Mouse (Mus musculus) heart, embryonic 13.5 days (tissue): ENCODE measurements around the gene Ssh3. TPM values are rescaled to one million over a fixed set of nuclear protein-coding genes. Genes with fewer than 3 reads are reported as not detected.

Experiments used
- ATAC-seq: fragments of 200-750 bp; cut with Nextera tagmentation; 2 replicates; pipeline ENCODE4 v1.8.0; 2017; ENCODE audit warnings: moderate TSS enrichment; ENCODE audit not compliant: insufficient number of reproducible peaks, low FRiP score, low TSS enrichment; ENCODE audit errors: extremely low read depth
- H3K27ac ChIP-seq: fragments of 300-500 bp; sonication (generic); replicated peaks from 2 replicates; pipeline ENCODE4 v1.5.1; 2015; ENCODE audit warnings: moderate library complexity, mild to moderate bottlenecking, inconsistent platforms
- H3K27me3 ChIP-seq: fragments of 300-500 bp; sonication (generic); replicated peaks from 2 replicates; pipeline ENCODE4 v1.6.1; 2015; ENCODE audit warnings: mild to moderate bottlenecking, inconsistent platforms
- H3K36me3 ChIP-seq: fragments of 300-500 bp; sonication (generic); 2 replicates; pipeline ENCODE4 v1.6.1; 2015; ENCODE audit warnings: mild to moderate bottlenecking, inconsistent platforms
- H3K4me1 ChIP-seq: fragments of 300-500 bp; sonication (generic); 2 replicates; pipeline ENCODE4 v1.6.1; 2015; ENCODE audit warnings: inconsistent platforms
- H3K4me2 ChIP-seq: fragments of 300-500 bp; sonication (generic); 2 replicates; pipeline ENCODE4 v1.6.1; 2015; ENCODE audit warnings: inconsistent platforms, mild to moderate bottlenecking, moderate library complexity
- H3K4me3 ChIP-seq: fragments of 300-500 bp; sonication (generic); 2 replicates; pipeline ENCODE4 v1.5.1; 2015; ENCODE audit warnings: moderate library complexity, mild to moderate bottlenecking, inconsistent platforms
- H3K9ac ChIP-seq: fragments of 300-500 bp; sonication (generic); 2 replicates; pipeline ENCODE4 v1.6.1; 2015; ENCODE audit warnings: inconsistent platforms, mild to moderate bottlenecking, moderate library complexity
- H3K9me3 ChIP-seq: fragments of 300-500 bp; sonication (generic); 2 replicates; pipeline ENCODE4 v1.6.1; 2016; ENCODE audit warnings: inconsistent platforms
- WGBS: fragments of 180-500 bp; shearing (Covaris S2); methylation state at CpG from one replicate; pipeline ENCODE4 v1.1.7; 2015; ENCODE audit warnings: mixed read lengths; 5-methylcytosine and 5-hydroxymethylcytosine counted together
- polyA plus RNA-seq: library from polyadenylated mRNA; unstranded; fragments of >200 nt; fragmentation: Nextera tagmentation; extraction: Ambion mirVana; gene quantifications from 2 replicates; pipeline ENCODE4 v1.2.1, GENCODE M21; 2015

Gene Ssh3
- polyA plus RNA-seq, 1 experiment from 2014 or later, result 5.0 TPM

- Histone ChIP-seq H3K27me3 (peaks cover 70% of the 10 kb centered on the region), H3K36me3 (no peaks in the 10 kb centered on the region), H3K9me3 (no peaks in the 10 kb centered on the region), H3K9ac (no peak overlapping the region; the same call in 1 of the 2 replicates), H3K27ac (no peak overlapping the region), H3K4me3 (no peak overlapping the region), H3K4me1 (peaks cover 41% of the 10 kb centered on the region), H3K4me2 (no peak overlapping the region)
- WGBS, result 72% methylated on average over 11 of the region's 11 CpGs
- ATAC-seq, result no peak
These were observed 46.8 kb downstream of the Ssh3 start for GRCm38 (mm10) chr19:4222165-4222564.

GRCm38 (mm10) chr19:4220957-4221743 lies 47.8 kb downstream of the Ssh3 start:
- peaks cover 74% of the 10 kb centered on the region for H3K27me3 ChIP-seq
- no peaks in the 10 kb centered on the region for H3K9me3 ChIP-seq
- H3K4me3 ChIP-seq, result no peak overlapping the region
- H3K27ac ChIP-seq, result peak overlapping the region; percentile 54
- peaks cover 51% of the 10 kb centered on the region for H3K4me1 ChIP-seq
- peak overlapping the region; percentile 50 for H3K9ac ChIP-seq
- WGBS, result 33% methylated on average over 14 of the region's 14 CpGs
- H3K4me2 ChIP-seq, result peak overlapping the region; percentile 40
- ATAC-seq, result peak; percentile 29; the same call in 1 of the 2 replicates
- H3K36me3 ChIP-seq, result no peaks in the 10 kb centered on the region

GRCm38 (mm10) chr19:4220416-4220815 lies 48.6 kb downstream of the Ssh3 start:
- Histone ChIP-seq H3K27ac (peak overlapping the region; percentile 8; the same call in 1 of the 2 replicates), H3K9me3 (no peaks in the 10 kb centered on the region), H3K4me3 (no peak overlapping the region), H3K36me3 (no peaks in the 10 kb centered on the region), H3K4me2 (peak overlapping the region; percentile 40; the same call in 1 of the 2 replicates), H3K9ac (peak overlapping the region; percentile 50), H3K27me3 (peaks cover 76% of the 10 kb centered on the region), H3K4me1 (peaks cover 57% of the 10 kb centered on the region)
- 30% methylated on average over 3 of the region's 4 CpGs for WGBS
- no peak for ATAC-seq

GRCm38 (mm10) chr19:4219943-4220342 lies 49.0 kb downstream of the Ssh3 start:
- no peak for ATAC-seq
- Histone ChIP-seq H3K9me3 (no peaks in the 10 kb centered on the region), H3K9ac (0 out of 2 replicates have a peak overlapping the region, but pooled peaks have one; percentile 50), H3K4me3 (no peak overlapping the region), H3K4me1 (peaks cover 61% of the 10 kb centered on the region), H3K4me2 (no peak overlapping the region), H3K27me3 (peaks cover 81% of the 10 kb centered on the region), H3K27ac (no peak overlapping the region), H3K36me3 (no peaks in the 10 kb centered on the region)
- 77% methylated on average over 6 of the region's 6 CpGs for WGBS

GRCm38 (mm10) chr19:4218784-4219183 lies 50.2 kb downstream of the Ssh3 start:
- no peak for ATAC-seq
- Histone ChIP-seq H3K9ac (no peak overlapping the region), H3K9me3 (no peaks in the 10 kb centered on the region), H3K4me3 (no peak overlapping the region), H3K36me3 (no peaks in the 10 kb centered on the region), H3K4me2 (no peak overlapping the region), H3K27ac (no peak overlapping the region), H3K27me3 (peaks cover 86% of the 10 kb centered on the region), H3K4me1 (peaks cover 73% of the 10 kb centered on the region)
- WGBS, result 60% methylated on average over 1 of the region's 1 CpGs

- WGBS, result 70% methylated on average over 4 of the region's 11 CpGs
These were observed 50.7 kb downstream of the Ssh3 start for GRCm38 (mm10) chr19:4218293-4218692.

GRCm38 (mm10) chr19:4217855-4218254 lies 51.1 kb downstream of the Ssh3 start:
- Histone ChIP-seq H3K27ac (no peak overlapping the region), H3K4me2 (no peak overlapping the region), H3K36me3 (no peaks in the 10 kb centered on the region), H3K9me3 (no peaks in the 10 kb centered on the region), H3K4me1 (peaks cover 82% of the 10 kb centered on the region), H3K4me3 (no peak overlapping the region), H3K27me3 (peaks cover 90% of the 10 kb centered on the region), H3K9ac (0 out of 2 replicates have a peak overlapping the region, but pooled peaks have one; percentile 38)
- 41% methylated on average over 3 of the region's 3 CpGs for WGBS
- no peak for ATAC-seq

More at GRCm38 (mm10) chr19:4218293-4218692, 50.7 kb downstream of the Ssh3 start:
- H3K27ac ChIP-seq, result no peak overlapping the region
- no peaks in the 10 kb centered on the region for H3K9me3 ChIP-seq
- no peaks in the 10 kb centered on the region for H3K36me3 ChIP-seq
- no peak overlapping the region for H3K4me2 ChIP-seq
- no peak for ATAC-seq
- peaks cover 89% of the 10 kb centered on the region for H3K27me3 ChIP-seq
- H3K9ac ChIP-seq, result 0 out of 2 replicates have a peak overlapping the region, but pooled peaks have one; percentile 38
- peaks cover 78% of the 10 kb centered on the region for H3K4me1 ChIP-seq
- no peak overlapping the region for H3K4me3 ChIP-seq

GRCm38 (mm10) chr19:4217140-4217539 lies 51.8 kb downstream of the Ssh3 start:
- 18% methylated on average over 5 of the region's 5 CpGs for WGBS
- H3K4me1 ChIP-seq, result peaks cover 86% of the 10 kb centered on the region
- no peak for ATAC-seq
- no peak overlapping the region for H3K4me2 ChIP-seq
- peak overlapping the region; percentile 16; the same call in 1 of the 2 replicates for H3K9ac ChIP-seq
- H3K9me3 ChIP-seq, result no peaks in the 10 kb centered on the region
- no peak overlapping the region for H3K4me3 ChIP-seq
- peaks cover 90% of the 10 kb centered on the region for H3K27me3 ChIP-seq
- no peak overlapping the region for H3K27ac ChIP-seq
- H3K36me3 ChIP-seq, result no peaks in the 10 kb centered on the region

GRCm38 (mm10) chr19:4216041-4216685 lies 52.8 kb downstream of the Ssh3 start:
- WGBS, result 13% methylated on average over 14 of the region's 14 CpGs
- ATAC-seq, result no peak
- Histone ChIP-seq H3K4me3 (peak overlapping the region; percentile 74), H3K36me3 (no peaks in the 10 kb centered on the region), H3K27ac (no peak overlapping the region), H3K9me3 (no peaks in the 10 kb centered on the region), H3K27me3 (peaks cover 91% of the 10 kb centered on the region), H3K9ac (0 out of 2 replicates have a peak overlapping the region, but pooled peaks have one; percentile 4), H3K4me2 (peak overlapping the region; percentile 99), H3K4me1 (peaks cover 77% of the 10 kb centered on the region)

GRCm38 (mm10) chr19:4215451-4215840 lies 53.5 kb downstream of the Ssh3 start:
- Histone ChIP-seq H3K4me2 (peak overlapping the region; percentile 99), H3K27ac (peak overlapping the region; percentile 73; the same call in 1 of the 2 replicates), H3K36me3 (no peaks in the 10 kb centered on the region), H3K4me3 (peak overlapping the region; percentile 74), H3K9me3 (no peaks in the 10 kb centered on the region), H3K27me3 (peaks cover 93% of the 10 kb centered on the region), H3K4me1 (peaks cover 70% of the 10 kb centered on the region), H3K9ac (peak overlapping the region; percentile 89)
- WGBS, result 3% methylated on average over 16 of the region's 21 CpGs
- ATAC-seq, result no peak

- Histone ChIP-seq H3K9ac (peak overlapping the region; percentile 89), H3K27ac (peak overlapping the region; percentile 73), H3K4me1 (peaks cover 64% of the 10 kb centered on the region), H3K9me3 (no peaks in the 10 kb centered on the region), H3K36me3 (no peaks in the 10 kb centered on the region), H3K27me3 (peaks cover 92% of the 10 kb centered on the region), H3K4me3 (peak overlapping the region; percentile 74), H3K4me2 (peak overlapping the region; percentile 99)
- WGBS, result under 1% methylated on average over 36 of the region's 81 CpGs
- ATAC-seq, result 0 out of 2 replicates have a peak, but pooled peaks have one; percentile 12
These were observed 54.1 kb downstream of the Ssh3 start for GRCm38 (mm10) chr19:4214771-4215450.
